ENCODE assay signal across 23 mouse cellular contexts in genomic region chr15:95989496-95990124, GRCm38 (mm10).
DNase-seq lines count a peak whose midpoint lies in the region; TF ChIP-seq lines count a peak whose summit lies in the region.
"Had no signal": no experiment of that assay in that cellular context is flagged by ENCODE, and none has a peak within 500 bp of the region (broad histone marks: within the 10 kb centered on the region; RNA-seq: fewer than 3 reads in every experiment).

No protein-coding gene starts in this region.

- no peak overlapping the region for H3K9ac ChIP-seq in MEL (ENCODE audit: control insufficient read depth, low read depth, low read length, poor library complexity, severe bottlenecking)
- H3K9ac ChIP-seq: embryonic facial prominence, embryonic 12.5 days; forebrain, embryonic 15.5 days; heart, embryonic 12.5 days; liver, embryonic 13.5 days; lung, embryonic 14.5 days had no signal

- TF ChIP-seq EP300 in MEL (IDR thresholded peaks at IDR 0.05; ENCODE audit: low read depth in 1 of 2, low read length in 2 of 2) = peak; percentile 86 to 91

- peaks cover 4 to 9% of the 10 kb centered on the region in 2 experiments for H3K4me1 ChIP-seq in MEL (ENCODE audit: control insufficient read depth in 1 of 2, insufficient read depth in 2 of 2, low read length in 2 of 2)
- H3K4me1 ChIP-seq: embryonic facial prominence, embryonic 12.5 days; forebrain, embryonic 15.5 days; heart, embryonic 12.5 days; hindbrain, embryonic 10.5 days; liver, embryonic 13.5 days had no signal

- H3K27ac ChIP-seq in gastrocnemius, adult 2 months = no peak overlapping the region
- H3K27ac ChIP-seq in MEL (ENCODE audit: control insufficient read depth, low read depth, low read length) = peak overlapping the region; percentile 47
- H3K27ac ChIP-seq: embryonic facial prominence, embryonic 12.5 days; forebrain, embryonic 15.5 days; hindbrain, embryonic 10.5 days; hindbrain, postnatal 0 days; liver, embryonic 13.5 days had no signal

- no peaks in the 10 kb centered on the region for H3K9me3 ChIP-seq in MEL (replicated peaks; ENCODE audit: insufficient read depth, low read length)
- H3K9me3 ChIP-seq: forebrain, embryonic 15.5 days had no signal

- H3K4me3 ChIP-seq in gastrocnemius, adult 2 months = no peak overlapping the region
- no peak overlapping the region for H3K4me3 ChIP-seq in MEL (ENCODE audit: control insufficient read depth in 1 of 2, insufficient read depth in 1 of 2, low read depth in 2 of 2, low read length in 2 of 2)
- H3K4me3 ChIP-seq: embryonic facial prominence, embryonic 12.5 days; erythroblast, embryonic 14.5 days; forebrain, embryonic 15.5 days; heart, embryonic 12.5 days; hindbrain, embryonic 10.5 days; liver, embryonic 13.5 days had no signal

- intact Hi-C loops in gastrocnemius, adult 2 months (cut with DNase I) = no loop called here
- intact Hi-C loops in gastrocnemius, postnatal 36 days (cut with DNase I) = no loop called here

- no peaks in the 10 kb centered on the region for H3K79me2 ChIP-seq in MEL (ENCODE audit: control insufficient read depth, insufficient read depth, low read length, poor library complexity)

- H3K36me3 ChIP-seq in MEL (ENCODE audit: control insufficient read depth in 1 of 2, insufficient read depth in 2 of 2, low read length in 2 of 2) = peaks cover 0 to 16% of the 10 kb centered on the region in 2 experiments; a peak in 2 of 4 replicates
- H3K36me3 ChIP-seq: embryonic facial prominence, embryonic 12.5 days; forebrain, embryonic 15.5 days; heart, embryonic 12.5 days; hindbrain, embryonic 10.5 days; liver, embryonic 13.5 days had no signal

- no peak for TF ChIP-seq RAD21 in MEL (IDR thresholded peaks at IDR 0.05; ENCODE audit: low read depth, low read length)

- TF ChIP-seq POLR2A in MEL (IDR thresholded peaks at IDR 0.05; ENCODE audit: control insufficient read depth in 1 of 2, insufficient read depth in 1 of 2, low read depth in 1 of 2, low read length in 2 of 2, poor library complexity in 1 of 2) = no peak

- DNase-seq in gastrocnemius, adult 2 months = peak; percentile 39
- DNase-seq in gastrocnemius, postnatal 36 days = no peak
- DNase-seq in 3T3-L1 (ENCODE audit: low read depth, low spot score) = peak; percentile 42
- DNase-seq in MEL (ENCODE audit: low read depth, low spot score) = peak; percentile 90
- peak; percentile 30 for DNase-seq in gonadal fat pad, adult 2 months (ENCODE audit: low read depth)
- DNase-seq in cerebellum, postnatal 14 days = no peak
- no peak for DNase-seq in layer of hippocampus, postnatal 10 days (ENCODE audit: low spot score in 2 of 2)
- DNase-seq: adrenal gland, adult 2 months; cerebellum, adult 11-12 months; cerebellum, postnatal 10 days; heart, postnatal 10 days; kidney, adult 9 months; kidney, postnatal 14 days; liver, embryonic 13.5 days; lung, embryonic 14.5 days; lung, postnatal 36 days had no signal

- no peaks in the 10 kb centered on the region for H3K27me3 ChIP-seq in MEL (ENCODE audit: control insufficient read depth in 1 of 2, insufficient read depth in 2 of 2, low read length in 2 of 2)
- H3K27me3 ChIP-seq: embryonic facial prominence, embryonic 12.5 days; forebrain, embryonic 15.5 days; heart, embryonic 12.5 days; liver, embryonic 13.5 days; Patski had no signal

- no peak for TF ChIP-seq CTCF in gastrocnemius, adult 2 months (IDR thresholded peaks at IDR 0.05)
- TF ChIP-seq CTCF in MEL (IDR thresholded peaks at IDR 0.05 in 2 of 3, conservative IDR thresholded peaks at IDR 0.05 in 1 of 3; ENCODE audit: control insufficient read depth in 1 of 3, insufficient read depth in 1 of 3, low read depth in 2 of 3, low read length in 3 of 3, poor library complexity in 1 of 3, severe bottlenecking in 1 of 3) = no peak

TF ChIP-seq in MEL, 35 proteins besides CTCF, POLR2A, EP300 and RAD21:
- TF ChIP-seq ZKSCAN1 (IDR thresholded peaks at IDR 0.05; ENCODE audit: low read depth, low read length) (no peak), POLR2AphosphoS2 (IDR thresholded peaks at IDR 0.05; ENCODE audit: low read length) (no peak), SMC3 (IDR thresholded peaks at IDR 0.05; ENCODE audit: low read depth, low read length) (no peak), GATA1 (IDR thresholded peaks at IDR 0.05; ENCODE audit: low read depth, low read length) (peak; percentile 91), MAFK (IDR thresholded peaks at IDR 0.05; ENCODE audit: borderline replicate concordance, low read depth, low read length) (no peak), NRF1 (IDR thresholded peaks at IDR 0.05; ENCODE audit: insufficient read depth, low read depth, low read length, poor library complexity, severe bottlenecking) (no peak), BHLHE40 (IDR thresholded peaks at IDR 0.05; ENCODE audit: borderline replicate concordance, low read depth, low read length) (no peak), ZC3H11A (IDR thresholded peaks at IDR 0.05; ENCODE audit: low read depth, low read length) (no peak), HCFC1 (IDR thresholded peaks at IDR 0.05; ENCODE audit: low read depth, low read length) (no peak), MEF2A (IDR thresholded peaks at IDR 0.05; ENCODE audit: extremely low read depth, insufficient replicate concordance, low read depth, low read length, poor library complexity, severe bottlenecking) (no peak), SIN3A (IDR thresholded peaks at IDR 0.05; ENCODE audit: low read length) (peak; percentile 59; the same call in 1 of the 2 replicates), POLR2AphosphoS5 (IDR thresholded peaks at IDR 0.05; ENCODE audit: borderline replicate concordance, low read depth, low read length) (no peak), CHD1 (IDR thresholded peaks at IDR 0.05; ENCODE audit: low read depth, low read length) (no peak), ETS1 (IDR thresholded peaks at IDR 0.05; ENCODE audit: low read depth, low read length) (peak; percentile 85), TBP (IDR thresholded peaks at IDR 0.05; ENCODE audit: low read depth, low read length) (no peak), KAT2A (conservative IDR thresholded peaks at IDR 0.05; ENCODE audit: low read depth, low read length) (no peak), MYB (IDR thresholded peaks at IDR 0.05; ENCODE audit: low read depth, low read length) (no peak), USF2 (IDR thresholded peaks at IDR 0.05; ENCODE audit: borderline replicate concordance in 1 of 2, insufficient read depth in 1 of 2, low read depth in 1 of 2, low read length in 2 of 2) (no peak), CHD2 (IDR thresholded peaks at IDR 0.05; ENCODE audit: low read length) (no peak), ZNF384 (IDR thresholded peaks at IDR 0.05; ENCODE audit: low read depth, low read length) (peak; percentile 48; the same call in 1 of the 2 replicates), TAL1 (IDR thresholded peaks at IDR 0.05; ENCODE audit: low read length) (peak; percentile 83), ZMIZ1 (IDR thresholded peaks at IDR 0.05; ENCODE audit: low read depth, low read length) (no peak), USF1 (IDR thresholded peaks at IDR 0.05; ENCODE audit: low read depth, low read length) (no peak), RCOR1 (IDR thresholded peaks at IDR 0.05; ENCODE audit: low read depth, low read length) (no peak), E2F4 (IDR thresholded peaks at IDR 0.05; ENCODE audit: borderline replicate concordance, low read depth, low read length) (no peak), TCF12 (IDR thresholded peaks at IDR 0.05; ENCODE audit: low read depth, low read length) (peak; percentile 86), NELFE (IDR thresholded peaks at IDR 0.05; ENCODE audit: low read depth, low read length) (no peak), GABPA (IDR thresholded peaks at IDR 0.05; ENCODE audit: low read depth, low read length) (no peak), MAX (IDR thresholded peaks at IDR 0.05; ENCODE audit: low read length) (no peak)

Comparison
In these comparisons a context has a peak if more than half of its experiments do, and no peak if none do; other contexts are left out.
1. DNase-seq: peak in gastrocnemius, adult 2 months (single experiment), 3T3-L1 (single experiment), MEL (single experiment) and gonadal fat pad, adult 2 months (single experiment); none in gastrocnemius, postnatal 36 days (0 of 2), cerebellum, postnatal 14 days (0 of 2) and layer of hippocampus, postnatal 10 days (0 of 2).